Mouse (Mus musculus) stomach, embryonic 16.5 days (tissue): ENCODE data around the gene Tmem106a. TPM values are rescaled to one million over a fixed set of nuclear protein-coding genes. Genes with fewer than 3 reads are reported as not detected.
"Not testable (repeated sequence)": the region's sequence is repeated elsewhere in the genome, so short reads cannot be mapped to it uniquely, and the experiment has no call there.

ENCODE experiments used
- ATAC-seq: fragments of 200-750 bp; cut with Nextera tagmentation; 2 replicates; pipeline ENCODE4 v1.8.0; 2017; ENCODE audit warnings: moderate number of reproducible peaks, moderate TSS enrichment; ENCODE audit not compliant: insufficient read depth, low FRiP score
- H3K27ac ChIP-seq: fragments of 300-500 bp; sonication (generic); 2 replicates; pipeline ENCODE4 v1.5.1; 2014; ENCODE audit warnings: low read length
- H3K27me3 ChIP-seq: fragments of 300-500 bp; sonication (generic); 2 replicates; pipeline ENCODE4 v1.6.1; 2014; ENCODE audit warnings: low read length, control low read depth, mixed read lengths; ENCODE audit not compliant: control insufficient read depth, insufficient read depth
- H3K36me3 ChIP-seq: fragments of 300-500 bp; sonication (generic); 2 replicates; pipeline ENCODE4 v1.6.1; 2014; ENCODE audit warnings: low read length; ENCODE audit not compliant: control insufficient read depth, insufficient read depth
- H3K4me1 ChIP-seq: fragments of 300-500 bp; sonication (generic); 2 replicates; pipeline ENCODE4 v1.6.1; 2014; ENCODE audit warnings: low read length, control low read depth, mixed read lengths; ENCODE audit not compliant: control insufficient read depth, insufficient read depth
- H3K4me2 ChIP-seq: fragments of 300-500 bp; sonication (generic); 2 replicates; pipeline ENCODE4 v1.6.1; 2014; ENCODE audit warnings: low read depth, low read length, mixed read lengths
- H3K4me3 ChIP-seq: fragments of 300-500 bp; sonication (generic); replicated peaks from 2 replicates; pipeline ENCODE4 v1.5.1; 2014; ENCODE audit warnings: mild to moderate bottlenecking, low read length
- H3K9ac ChIP-seq: fragments of 300-500 bp; sonication (generic); 2 replicates; pipeline ENCODE4 v1.6.1; 2014; ENCODE audit warnings: low read length
- H3K9me3 ChIP-seq: fragments of 300-500 bp; sonication (generic); replicated peaks from 2 replicates; pipeline ENCODE4 v1.6.1; 2016; ENCODE audit warnings: low read length, control low read depth; ENCODE audit not compliant: control insufficient read depth
- WGBS: fragments of 180-500 bp; shearing (Covaris S2); extraction: QIAGEN DNeasy Blood & Tissue Kit; methylation state at CpG from one replicate; pipeline ENCODE4 v1.1.7; 2014; 5-methylcytosine and 5-hydroxymethylcytosine counted together
- polyA plus RNA-seq: library from polyadenylated mRNA; unstranded; fragments of >200 nt; fragmentation: Nextera tagmentation; extraction: Ambion mirVana; gene quantifications from 2 replicates; pipeline ENCODE4 v1.2.1, GENCODE M21; 2015

Gene Tmem106a
- polyA plus RNA-seq, 1 experiment from 2014 or later: 12.4 TPM

GRCm38 (mm10) chr11:101613596-101613995, 31.6 kb downstream of the Tmem106a start:
- H3K4me1 ChIP-seq: peaks cover 8% of the 10 kb centered on the region
- no peaks in the 10 kb centered on the region for H3K36me3 ChIP-seq
- H3K4me2 ChIP-seq: no peak overlapping the region
- H3K4me3 ChIP-seq: no peak overlapping the region
- 70% methylated on average over 6 of the region's 6 CpGs for WGBS
- H3K9ac ChIP-seq: no peak overlapping the region
- H3K27me3 ChIP-seq: no peaks in the 10 kb centered on the region
- ATAC-seq: no peak
- no peaks in the 10 kb centered on the region for H3K9me3 ChIP-seq
- H3K27ac ChIP-seq: no peak overlapping the region

- no peaks in the 10 kb centered on the region for H3K9me3 ChIP-seq
- no peaks in the 10 kb centered on the region for H3K27me3 ChIP-seq
- H3K4me2 ChIP-seq: no peak overlapping the region
- ATAC-seq: no peak
- H3K4me3 ChIP-seq: no peak overlapping the region
- H3K27ac ChIP-seq: no peak overlapping the region
- 70% methylated on average over 4 of the region's 4 CpGs for WGBS
- no peaks in the 10 kb centered on the region for H3K36me3 ChIP-seq
- H3K4me1 ChIP-seq: peaks cover 8% of the 10 kb centered on the region
- H3K9ac ChIP-seq: no peak overlapping the region
Measured at GRCm38 (mm10) chr11:101614116-101614515, 32.1 kb downstream of the Tmem106a start.

GRCm38 (mm10) chr11:101615380-101615779, 33.3 kb downstream of the Tmem106a start:
- Histone ChIP-seq H3K36me3 (no peaks in the 10 kb centered on the region), H3K9ac (no peak overlapping the region), H3K4me1 (peaks cover 8% of the 10 kb centered on the region), H3K27ac (no peak overlapping the region), H3K9me3 (no peaks in the 10 kb centered on the region), H3K4me3 (no peak overlapping the region), H3K27me3 (no peaks in the 10 kb centered on the region), H3K4me2 (no peak overlapping the region)
- 76% methylated on average over 6 of the region's 6 CpGs for WGBS
- no peak for ATAC-seq

- no peak overlapping the region for H3K4me3 ChIP-seq
- 82% methylated on average over 8 of the region's 8 CpGs for WGBS
- H3K27me3 ChIP-seq: no peaks in the 10 kb centered on the region
- no peak for ATAC-seq
- H3K4me2 ChIP-seq: no peak overlapping the region
- no peaks in the 10 kb centered on the region for H3K36me3 ChIP-seq
- H3K9ac ChIP-seq: no peak overlapping the region
- H3K27ac ChIP-seq: no peak overlapping the region
- peaks cover 8% of the 10 kb centered on the region for H3K4me1 ChIP-seq
- H3K9me3 ChIP-seq: no peaks in the 10 kb centered on the region
Measured at GRCm38 (mm10) chr11:101616104-101616503, 34.1 kb downstream of the Tmem106a start.

GRCm38 (mm10) chr11:101616948-101617767, 35.1 kb downstream of the Tmem106a start:
- no peaks in the 10 kb centered on the region for H3K27me3 ChIP-seq
- ATAC-seq: no peak
- 22% methylated on average over 18 of the region's 18 CpGs for WGBS
- peaks cover 8% of the 10 kb centered on the region for H3K4me1 ChIP-seq
- H3K4me3 ChIP-seq: no peak overlapping the region
- no peak overlapping the region for H3K27ac ChIP-seq
- no peak overlapping the region for H3K9ac ChIP-seq
- H3K9me3 ChIP-seq: no peaks in the 10 kb centered on the region
- H3K4me2 ChIP-seq: no peak overlapping the region
- no peaks in the 10 kb centered on the region for H3K36me3 ChIP-seq

DNA sequence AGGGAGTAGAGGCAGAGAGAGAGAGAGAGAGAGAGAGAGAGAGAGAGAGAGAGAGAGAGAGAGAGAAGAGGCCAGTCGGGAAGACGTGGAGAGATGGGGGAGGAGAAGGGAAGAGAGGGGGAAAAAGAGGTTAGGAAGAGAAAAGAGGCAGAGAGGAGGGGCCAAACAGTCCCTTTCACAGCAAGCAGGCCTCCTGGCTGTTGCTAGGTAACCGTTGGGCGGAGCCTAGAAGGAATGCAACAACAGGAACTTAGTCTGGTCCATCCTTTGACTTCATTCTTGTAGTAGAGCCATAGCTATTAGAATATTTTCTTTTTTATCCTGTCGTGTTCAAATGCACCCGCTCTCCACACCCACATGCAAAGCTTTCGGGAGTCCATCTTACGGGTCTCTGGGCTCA, 35.8 kb downstream of the Tmem106a start:
- ATAC-seq: peak; percentile 67; the same call in 1 of the 2 replicates
- H3K4me3 ChIP-seq: 0 out of 2 replicates have a peak overlapping the region, but pooled peaks have one; percentile 5
- peaks cover 8% of the 10 kb centered on the region for H3K4me1 ChIP-seq
- H3K4me2 ChIP-seq: peak overlapping the region; percentile 29; the same call in 1 of the 2 replicates
- no peaks in the 10 kb centered on the region for H3K27me3 ChIP-seq
- H3K9me3 ChIP-seq: no peaks in the 10 kb centered on the region
- 11% methylated on average over 8 of the region's 8 CpGs for WGBS
- H3K36me3 ChIP-seq: no peaks in the 10 kb centered on the region
- no peak overlapping the region for H3K9ac ChIP-seq
- H3K27ac ChIP-seq: no peak overlapping the region

DNA sequence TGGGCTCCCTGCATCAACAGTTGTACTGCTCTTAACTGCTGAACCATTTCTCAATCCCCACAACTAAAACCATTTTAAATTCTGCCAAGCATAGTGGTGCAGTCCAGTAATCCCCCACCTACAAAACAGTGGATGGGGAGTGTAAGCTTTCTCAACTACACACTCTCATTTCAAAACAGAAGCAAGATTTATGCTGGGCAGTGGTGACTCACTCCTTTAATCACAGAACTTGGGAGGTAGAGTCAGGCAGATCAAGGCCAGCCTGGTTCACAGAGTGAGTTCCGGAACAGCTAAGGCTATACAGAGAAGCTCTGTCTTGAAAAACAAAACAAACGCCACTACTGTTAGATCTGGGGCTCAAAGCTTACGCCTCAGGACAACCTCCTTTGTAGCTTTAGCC, 36.6 kb downstream of the Tmem106a start:
- WGBS: 75% methylated on average over 3 of the region's 3 CpGs
- no peak overlapping the region for H3K27ac ChIP-seq
- peaks cover 8% of the 10 kb centered on the region for H3K4me1 ChIP-seq
- no peaks in the 10 kb centered on the region for H3K36me3 ChIP-seq
- no peaks in the 10 kb centered on the region for H3K27me3 ChIP-seq
- no peaks in the 10 kb centered on the region for H3K9me3 ChIP-seq
- ATAC-seq: no peak
- H3K4me2 ChIP-seq: no peak overlapping the region
- no peak overlapping the region for H3K4me3 ChIP-seq
- no peak overlapping the region for H3K9ac ChIP-seq

DNA sequence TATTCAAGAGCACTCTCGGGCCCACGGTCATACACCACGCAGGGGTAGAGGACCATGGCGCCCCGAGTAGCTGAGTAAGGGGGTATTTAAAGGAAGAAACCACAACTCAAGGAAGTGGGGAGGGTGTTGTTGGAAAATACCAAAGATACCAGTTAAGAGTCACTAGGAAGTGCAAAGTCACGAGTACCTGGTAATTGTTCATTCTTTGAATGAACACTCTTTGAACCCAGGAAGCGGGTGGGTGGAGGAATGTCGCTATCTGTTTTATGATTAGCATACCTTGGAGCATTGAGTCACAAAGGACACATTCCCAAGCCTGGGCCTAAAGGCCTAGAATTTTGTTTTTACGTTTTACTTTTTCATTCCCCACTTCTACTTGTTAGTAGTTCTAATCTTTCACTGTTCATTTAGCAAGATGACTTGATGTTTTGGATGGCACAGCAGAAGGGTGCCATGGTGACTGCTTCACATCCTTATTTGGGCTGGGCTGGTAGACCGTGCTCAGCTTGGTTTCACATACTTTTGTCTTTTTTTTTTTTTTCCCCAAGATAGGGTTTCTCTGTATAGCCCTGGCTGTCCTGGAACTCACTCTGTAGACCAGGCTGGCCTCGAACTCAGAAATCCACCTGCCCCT, 38.1 kb downstream of the Tmem106a start:
- H3K4me3 ChIP-seq, H3K9me3 ChIP-seq, H3K27ac ChIP-seq, H3K4me2 ChIP-seq, H3K27me3 ChIP-seq, H3K4me1 ChIP-seq, H3K36me3 ChIP-seq, ATAC-seq, H3K9ac ChIP-seq: not testable (repeated sequence)
- 79% methylated on average over 11 of the region's 11 CpGs for WGBS

- peak overlapping the region; percentile 61 for H3K9ac ChIP-seq
- no peaks in the 10 kb centered on the region for H3K4me1 ChIP-seq
- H3K4me3 ChIP-seq: peak overlapping the region; percentile 66
- H3K27me3 ChIP-seq: no peaks in the 10 kb centered on the region
- ATAC-seq: peak; percentile 5; the same call in 1 of the 2 replicates
- WGBS: 5% methylated on average over 8 of the region's 8 CpGs
- no peaks in the 10 kb centered on the region for H3K9me3 ChIP-seq
- peak overlapping the region; percentile 52 for H3K4me2 ChIP-seq
- H3K27ac ChIP-seq: peak overlapping the region; percentile 95
- no peaks in the 10 kb centered on the region for H3K36me3 ChIP-seq
Measured at GRCm38 (mm10) chr11:101626649-101626994, 44.6 kb downstream of the Tmem106a start.
